Mouse (Mus musculus): ENCODE results near the gene Atg101. TPM values are rescaled to one million over a fixed set of nuclear protein-coding genes. Genes with fewer than 3 reads are reported as not detected.
A peak's percentile ranks its signal among the peaks of the same experiment; 100 is the strongest.

The Atg101 gene
- polyA plus RNA-seq, 1 experiment from 2014 or later: 87.0 TPM

- no peak for ATAC-seq (ENCODE audit: low FRiP score, low TSS enrichment)
- Histone ChIP-seq H3K4me2 (replicated peaks; ENCODE audit: low read depth, low read length) (0 out of 2 replicates have a peak overlapping the region, but pooled peaks have one; percentile 55), H3K27ac (ENCODE audit: low read length) (peak overlapping the region; percentile 91), H3K4me1 (ENCODE audit: insufficient read depth, low read length) (peaks cover 38% of the 10 kb centered on the region), H3K9me3 (ENCODE audit: low read length) (no peaks in the 10 kb centered on the region), H3K9ac (replicated peaks; ENCODE audit: low read length) (no peak overlapping the region), H3K36me3 (ENCODE audit: insufficient read depth, low read length) (peaks cover 16% of the 10 kb centered on the region), H3K4me3 (ENCODE audit: low read length) (no peak overlapping the region), H3K27me3 (ENCODE audit: insufficient read depth, low read length) (no peaks in the 10 kb centered on the region)
- WGBS: 87% methylated on average over 10 of the region's 10 CpGs
Measured at GRCm38 (mm10) chr15:101295616-101296015, 11.5 kb downstream of the Atg101 start.

- H3K4me2 ChIP-seq (replicated peaks; ENCODE audit: low read depth, low read length): no peak overlapping the region
- H3K9me3 ChIP-seq (ENCODE audit: low read length): no peaks in the 10 kb centered on the region
- H3K27me3 ChIP-seq (ENCODE audit: insufficient read depth, low read length): no peaks in the 10 kb centered on the region
- peaks cover 11% of the 10 kb centered on the region; the same call in 1 of the 2 replicates for H3K36me3 ChIP-seq (ENCODE audit: insufficient read depth, low read length)
- H3K4me1 ChIP-seq (ENCODE audit: insufficient read depth, low read length): peaks cover 38% of the 10 kb centered on the region
- no peak for ATAC-seq (ENCODE audit: low FRiP score, low TSS enrichment)
- peak overlapping the region; percentile 91; the same call in 1 of the 2 replicates for H3K27ac ChIP-seq (ENCODE audit: low read length)
- H3K4me3 ChIP-seq (ENCODE audit: low read length): no peak overlapping the region
- H3K9ac ChIP-seq (replicated peaks; ENCODE audit: low read length): no peak overlapping the region
- WGBS: 76% methylated on average over 11 of the region's 11 CpGs
Measured at GRCm38 (mm10) chr15:101296091-101296490, 12.0 kb downstream of the Atg101 start.

GRCm38 (mm10) chr15:101297988-101298387, 13.9 kb downstream of the Atg101 start:
- Histone ChIP-seq H3K4me2 (replicated peaks; ENCODE audit: low read depth, low read length) (peak overlapping the region; percentile 8; the same call in 1 of the 2 replicates), H3K4me3 (ENCODE audit: low read length) (no peak overlapping the region), H3K36me3 (ENCODE audit: insufficient read depth, low read length) (0 out of 2 replicates have a peak, but pooled peaks cover 2% of the 10 kb centered on the region), H3K9ac (replicated peaks; ENCODE audit: low read length) (no peak overlapping the region), H3K9me3 (ENCODE audit: low read length) (no peaks in the 10 kb centered on the region), H3K27me3 (ENCODE audit: insufficient read depth, low read length) (no peaks in the 10 kb centered on the region), H3K27ac (ENCODE audit: low read length) (no peak overlapping the region), H3K4me1 (ENCODE audit: insufficient read depth, low read length) (peaks cover 35% of the 10 kb centered on the region)
- no peak for ATAC-seq (ENCODE audit: low FRiP score, low TSS enrichment)
- 30% methylated on average over 7 of the region's 7 CpGs for WGBS

- Histone ChIP-seq H3K4me3 (ENCODE audit: low read length) (no peak overlapping the region), H3K27ac (ENCODE audit: low read length) (no peak overlapping the region), H3K27me3 (ENCODE audit: insufficient read depth, low read length) (no peaks in the 10 kb centered on the region), H3K9me3 (ENCODE audit: low read length) (no peaks in the 10 kb centered on the region), H3K4me2 (replicated peaks; ENCODE audit: low read depth, low read length) (peak overlapping the region; percentile 8; the same call in 1 of the 2 replicates), H3K36me3 (ENCODE audit: insufficient read depth, low read length) (0 out of 2 replicates have a peak, but pooled peaks cover 2% of the 10 kb centered on the region), H3K9ac (replicated peaks; ENCODE audit: low read length) (no peak overlapping the region; the same call in 1 of the 2 replicates), H3K4me1 (ENCODE audit: insufficient read depth, low read length) (peaks cover 30% of the 10 kb centered on the region)
- ATAC-seq (ENCODE audit: low FRiP score, low TSS enrichment): no peak
- WGBS: 19% methylated on average over 7 of the region's 7 CpGs
Measured at GRCm38 (mm10) chr15:101298550-101298949, 14.5 kb downstream of the Atg101 start.

GRCm38 (mm10) chr15:101299480-101299960, 15.4 kb downstream of the Atg101 start:
- no peak for ATAC-seq (ENCODE audit: low FRiP score, low TSS enrichment)
- H3K4me3 ChIP-seq (ENCODE audit: low read length): no peak overlapping the region
- no peaks in the 10 kb centered on the region for H3K27me3 ChIP-seq (ENCODE audit: insufficient read depth, low read length)
- H3K36me3 ChIP-seq (ENCODE audit: insufficient read depth, low read length): 0 out of 2 replicates have a peak, but pooled peaks cover 2% of the 10 kb centered on the region
- peaks cover 25% of the 10 kb centered on the region for H3K4me1 ChIP-seq (ENCODE audit: insufficient read depth, low read length)
- H3K9me3 ChIP-seq (ENCODE audit: low read length): no peaks in the 10 kb centered on the region
- H3K4me2 ChIP-seq (replicated peaks; ENCODE audit: low read depth, low read length): no peak overlapping the region
- H3K27ac ChIP-seq (ENCODE audit: low read length): no peak overlapping the region
- WGBS: 76% methylated on average over 14 of the region's 14 CpGs
- no peak overlapping the region for H3K9ac ChIP-seq (replicated peaks; ENCODE audit: low read length)

- no peak overlapping the region for H3K4me2 ChIP-seq (replicated peaks; ENCODE audit: low read depth, low read length)
- H3K27ac ChIP-seq (ENCODE audit: low read length): no peak overlapping the region
- H3K9me3 ChIP-seq (ENCODE audit: low read length): no peaks in the 10 kb centered on the region
- peaks cover 19% of the 10 kb centered on the region for H3K4me1 ChIP-seq (ENCODE audit: insufficient read depth, low read length)
- WGBS: 73% methylated on average over 6 of the region's 6 CpGs
- H3K4me3 ChIP-seq (ENCODE audit: low read length): no peak overlapping the region
- H3K9ac ChIP-seq (replicated peaks; ENCODE audit: low read length): no peak overlapping the region
- H3K36me3 ChIP-seq (ENCODE audit: insufficient read depth, low read length): 0 out of 2 replicates have a peak, but pooled peaks cover 2% of the 10 kb centered on the region
- no peak for ATAC-seq (ENCODE audit: low FRiP score, low TSS enrichment)
- no peaks in the 10 kb centered on the region for H3K27me3 ChIP-seq (ENCODE audit: insufficient read depth, low read length)
Measured at GRCm38 (mm10) chr15:101300128-101300527, 16.1 kb downstream of the Atg101 start.

GRCm38 (mm10) chr15:101302201-101302600, 18.1 kb downstream of the Atg101 start:
- H3K9ac ChIP-seq (replicated peaks; ENCODE audit: low read length): no peak overlapping the region
- H3K4me2 ChIP-seq (replicated peaks; ENCODE audit: low read depth, low read length): no peak overlapping the region
- ATAC-seq (ENCODE audit: low FRiP score, low TSS enrichment): no peak
- H3K9me3 ChIP-seq (ENCODE audit: low read length): no peaks in the 10 kb centered on the region
- no peak overlapping the region for H3K27ac ChIP-seq (ENCODE audit: low read length)
- WGBS: 78% methylated on average over 3 of the region's 3 CpGs
- H3K4me1 ChIP-seq (ENCODE audit: insufficient read depth, low read length): peaks cover 10% of the 10 kb centered on the region
- H3K27me3 ChIP-seq (ENCODE audit: insufficient read depth, low read length): no peaks in the 10 kb centered on the region
- no peaks in the 10 kb centered on the region for H3K36me3 ChIP-seq (ENCODE audit: insufficient read depth, low read length)
- no peak overlapping the region for H3K4me3 ChIP-seq (ENCODE audit: low read length)

- Histone ChIP-seq H3K9ac (replicated peaks; ENCODE audit: low read length) (no peak overlapping the region), H3K27me3 (ENCODE audit: insufficient read depth, low read length) (no peaks in the 10 kb centered on the region), H3K4me1 (ENCODE audit: insufficient read depth, low read length) (peaks cover 2% of the 10 kb centered on the region; the same call in 1 of the 2 replicates), H3K9me3 (ENCODE audit: low read length) (no peaks in the 10 kb centered on the region), H3K4me2 (replicated peaks; ENCODE audit: low read depth, low read length) (no peak overlapping the region), H3K27ac (ENCODE audit: low read length) (no peak overlapping the region), H3K36me3 (ENCODE audit: insufficient read depth, low read length) (no peaks in the 10 kb centered on the region), H3K4me3 (ENCODE audit: low read length) (no peak overlapping the region)
- no peak for ATAC-seq (ENCODE audit: low FRiP score, low TSS enrichment)
- 58% methylated on average over 4 of the region's 4 CpGs for WGBS
Measured at GRCm38 (mm10) chr15:101303830-101304229, 19.8 kb downstream of the Atg101 start.

- no peaks in the 10 kb centered on the region for H3K9me3 ChIP-seq (ENCODE audit: low read length)
- no peak overlapping the region for H3K9ac ChIP-seq (replicated peaks; ENCODE audit: low read length)
- no peaks in the 10 kb centered on the region for H3K27me3 ChIP-seq (ENCODE audit: insufficient read depth, low read length)
- H3K27ac ChIP-seq (ENCODE audit: low read length): no peak overlapping the region
- H3K36me3 ChIP-seq (ENCODE audit: insufficient read depth, low read length): no peaks in the 10 kb centered on the region
- peaks cover 10% of the 10 kb centered on the region for H3K4me1 ChIP-seq (ENCODE audit: insufficient read depth, low read length)
- WGBS: 92% methylated on average over 4 of the region's 4 CpGs
- no peak overlapping the region for H3K4me3 ChIP-seq (ENCODE audit: low read length)
- no peak for ATAC-seq (ENCODE audit: low FRiP score, low TSS enrichment)
- no peak overlapping the region for H3K4me2 ChIP-seq (replicated peaks; ENCODE audit: low read depth, low read length)
Measured at GRCm38 (mm10) chr15:101306459-101306858, 22.4 kb downstream of the Atg101 start.
